19 mouse cellular contexts compared by ENCODE assay signal in the genomic region with DNA sequence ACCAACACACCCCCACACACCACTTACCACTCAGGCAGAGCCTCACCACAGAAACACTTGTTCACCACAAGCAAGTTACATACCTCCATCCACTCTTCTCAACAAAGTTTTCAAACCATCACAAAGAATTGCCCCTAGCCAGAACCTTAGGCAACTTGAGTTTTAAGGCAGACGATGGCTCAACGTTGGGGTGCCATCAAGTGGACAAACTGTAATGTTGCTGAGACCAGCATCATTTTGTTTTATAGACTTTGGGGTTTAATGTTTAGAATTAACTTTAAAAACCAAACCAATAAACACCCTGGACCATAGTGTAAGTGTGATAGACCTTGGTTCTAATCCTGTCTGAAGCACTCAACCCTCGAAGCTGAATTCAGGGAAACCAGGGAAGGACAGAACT. TPM values are rescaled to one million over a fixed set of nuclear protein-coding genes. Genes with fewer than 3 reads are reported as not detected.
DNase-seq lines count a peak whose midpoint lies in the region; ATAC-seq and TF ChIP-seq lines count a peak whose summit lies in the region.
"Had no signal": no experiment of that assay in that cellular context is flagged by ENCODE, and none has a peak within 500 bp of the region (broad histone marks: within the 10 kb centered on the region; RNA-seq: fewer than 3 reads in every experiment).

No protein-coding gene starts in this region.

- WGBS in forebrain, embryonic 15.5 days: 86% methylated on average over 3 of the region's 3 CpGs

- no peaks in the 10 kb centered on the region for H3K27me3 ChIP-seq in forebrain, embryonic 15.5 days
- H3K27me3 ChIP-seq: embryonic facial prominence, embryonic 12.5 days; limb, embryonic 13.5 days; neural tube, embryonic 15.5 days had no signal

- H3K4me2 ChIP-seq in forebrain, embryonic 15.5 days (replicated peaks): no peak overlapping the region
- H3K4me2 ChIP-seq: embryonic facial prominence, embryonic 12.5 days; hindbrain, embryonic 14.5 days; limb, embryonic 13.5 days; neural tube, embryonic 15.5 days had no signal

- H3K9me3 ChIP-seq in forebrain, embryonic 15.5 days: no peaks in the 10 kb centered on the region
- H3K9me3 ChIP-seq: embryonic facial prominence, embryonic 12.5 days; limb, embryonic 13.5 days; megakaryocyte, embryonic 14.5 days; neural tube, embryonic 15.5 days had no signal

- intact Hi-C loops in gastrocnemius, adult 2 months (cut with DNase I): loop anchor here (1.0 to 5.0 kb wide), 2 partner anchors 47 to 254 kb away; no protein-coding TSS in a partner anchor
- intact Hi-C loops in left cerebral cortex, postnatal 4 days (cut with DNase I): no loop called here

- H3K4me3 ChIP-seq in gastrocnemius, adult 2 months: no peak overlapping the region
- no peak overlapping the region for H3K4me3 ChIP-seq in forebrain, embryonic 15.5 days
- H3K4me3 ChIP-seq: embryonic facial prominence, embryonic 12.5 days; limb, embryonic 13.5 days; megakaryocyte, embryonic 14.5 days; neural tube, embryonic 15.5 days had no signal

- ATAC-seq in forebrain, embryonic 15.5 days (replicated peaks): no peak

- no peak for TF ChIP-seq POLR2A in brain, embryonic 14.5 days (IDR thresholded peaks at IDR 0.05; ENCODE audit: borderline replicate concordance, extremely low read depth, insufficient read depth, insufficient read length, poor library complexity, severe bottlenecking)

- H3K27ac ChIP-seq in gastrocnemius, adult 2 months: no peak overlapping the region
- H3K27ac ChIP-seq in forebrain, embryonic 15.5 days (replicated peaks): no peak overlapping the region
- H3K27ac ChIP-seq: embryonic facial prominence, embryonic 12.5 days; hindbrain, embryonic 14.5 days; limb, embryonic 13.5 days; neural tube, embryonic 15.5 days had no signal

- DNase-seq in gastrocnemius, adult 2 months: no peak
- no peak for DNase-seq in gastrocnemius, adult 18-20 months (ENCODE audit: low spot score)
- DNase-seq in left cerebral cortex, postnatal 4 days: peak; percentile 12
- DNase-seq in left cerebral cortex, adult 8-10 months (ENCODE audit: low spot score in 2 of 2): no peak
- peak; percentile 42 for DNase-seq in A20 (ENCODE audit: low read depth, low spot score)
- no peak for DNase-seq in brain, embryonic 14.5 days (ENCODE audit: low read depth)
- no peak for DNase-seq in frontal cortex, postnatal 25 days (ENCODE audit: low spot score in 2 of 2)
- DNase-seq: adrenal gland, postnatal 25 days; B cell, adult 2 months; heart, adult 11 months; kidney, adult 18-20 months; lung, adult 2 months; right cerebral cortex, adult 18-20 months had no signal

- H3K9ac ChIP-seq in forebrain, embryonic 15.5 days (replicated peaks): no peak overlapping the region
- H3K9ac ChIP-seq: embryonic facial prominence, embryonic 12.5 days; hindbrain, embryonic 14.5 days; limb, embryonic 13.5 days; neural tube, embryonic 15.5 days had no signal

- no peaks in the 10 kb centered on the region for H3K4me1 ChIP-seq in forebrain, embryonic 15.5 days
- H3K4me1 ChIP-seq: embryonic facial prominence, embryonic 12.5 days; limb, embryonic 13.5 days; neural tube, embryonic 15.5 days had no signal

- no peaks in the 10 kb centered on the region for H3K36me3 ChIP-seq in forebrain, embryonic 15.5 days
- H3K36me3 ChIP-seq: embryonic facial prominence, embryonic 12.5 days; neural tube, embryonic 15.5 days had no signal

- peak; percentile 15; the same call in 1 of the 2 replicates for TF ChIP-seq CTCF in gastrocnemius, adult 2 months (IDR thresholded peaks at IDR 0.05)
- TF ChIP-seq CTCF in brain, embryonic 14.5 days (IDR thresholded peaks at IDR 0.05; ENCODE audit: borderline replicate concordance, extremely low read depth, insufficient read depth, insufficient read length): peak; percentile 14; the same call in 1 of the 2 replicates

RNA-seq across cellular contexts. Expression of a gene that starts 19.4 kb away (rescaled TPM):
- total RNA-seq in gastrocnemius, adult 2 months (2021): 1 to 10 TPM; 5.7 to 6.8 TPM
- total RNA-seq in gastrocnemius, adult 18-20 months (2021): 1 to 10 TPM; 6.1 to 7.6 TPM
- 1 to 10 TPM; 1.1 to 1.5 TPM for total RNA-seq in left cerebral cortex, postnatal 4 days (2021)
- total RNA-seq in left cerebral cortex, adult 8-10 months (2022): 1 to 10 TPM; 2.4 to 3.3 (median 2.6) TPM
- polyA plus RNA-seq in brain, embryonic 14.5 days (2012; rRNA removed): 1.5 and 1.9 TPM in 2 replicates
- polyA plus RNA-seq in forebrain, embryonic 15.5 days (2015; fragmentation: Nextera tagmentation; extraction: Ambion mirVana): 0.51 and 0.85 TPM in 2 replicates

RNA-seq across cellular contexts. Expression of a gene that starts 25.9 kb away (rescaled TPM):
- under 1 TPM; 0.70 to 0.74 TPM for total RNA-seq in gastrocnemius, adult 2 months (2021)
- total RNA-seq in gastrocnemius, adult 18-20 months (2021): under 1 TPM; 0.59 to 0.64 TPM
- total RNA-seq in left cerebral cortex, postnatal 4 days (2021): 10 to 100 TPM; 12.0 to 13.9 TPM
- 10 to 100 TPM; 13.6 to 17.6 (median 15.8) TPM for total RNA-seq in left cerebral cortex, adult 8-10 months (2022)
- 7.8 and 13.2 TPM in 2 replicates for polyA plus RNA-seq in brain, embryonic 14.5 days (2012; rRNA removed)
- 5.7 and 5.8 TPM in 2 replicates for polyA plus RNA-seq in forebrain, embryonic 15.5 days (2015; fragmentation: Nextera tagmentation; extraction: Ambion mirVana)

Comparison
In these comparisons a context has a peak if more than half of its experiments do, and no peak if none do; other contexts are left out.
1. DNase-seq: peak in left cerebral cortex, postnatal 4 days (single experiment) and A20 (single experiment); none in gastrocnemius, adult 2 months (single experiment), gastrocnemius, adult 18-20 months (single experiment), left cerebral cortex, adult 8-10 months (0 of 2), brain, embryonic 14.5 days (single experiment) and frontal cortex, postnatal 25 days (0 of 2).
2. RNA of a gene that starts 25.9 kb away (total RNA-seq): 13.6 to 17.6 TPM in left cerebral cortex, adult 8-10 months and 12.0 to 13.9 TPM in left cerebral cortex, postnatal 4 days; 0.70 to 0.74 TPM in gastrocnemius, adult 2 months and 0.59 to 0.64 TPM in gastrocnemius, adult 18-20 months; every median in the first group is over 4 times any median in the second.